Mouse (Mus musculus): Measurements from ENCODE around the gene Smbd1. TPM values are rescaled to one million over a fixed set of nuclear protein-coding genes. Genes with fewer than 3 reads are reported as not detected.

Gene Smbd1
- polyA plus RNA-seq, 1 experiment from 2014 or later = not detected

DNA sequence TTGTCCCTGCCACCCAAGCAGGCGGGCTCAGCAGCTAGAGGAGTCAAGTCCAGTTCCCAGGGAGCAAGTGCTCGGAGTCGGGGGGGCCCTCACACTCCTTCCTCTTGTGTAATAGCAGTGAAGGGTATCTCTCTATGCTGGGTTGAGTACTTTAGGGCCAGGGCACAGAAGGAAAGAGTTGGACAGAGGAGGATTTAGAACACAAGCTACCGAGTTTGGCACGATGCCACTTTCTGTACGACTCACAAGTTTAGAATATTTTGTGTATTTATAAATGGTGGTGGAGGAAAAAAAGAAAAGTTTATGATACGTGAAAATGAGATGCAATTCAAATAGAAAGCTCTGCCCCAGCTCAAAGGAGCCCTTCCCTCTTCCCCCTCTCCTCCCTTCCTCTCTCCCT lies 5.1 kb downstream of the Smbd1 start:
- H3K27ac ChIP-seq = no peak overlapping the region
- H3K27me3 ChIP-seq (ENCODE audit: insufficient read depth, poor library complexity, severe bottlenecking) = no peaks in the 10 kb centered on the region
- H3K9me3 ChIP-seq = no peaks in the 10 kb centered on the region
- H3K4me3 ChIP-seq = no peak overlapping the region
- DNase-seq (ENCODE audit: low spot score) = no peak
- WGBS = 89% methylated on average over 7 of the region's 7 CpGs
- H3K4me1 ChIP-seq (replicated peaks) = peaks cover 23% of the 10 kb centered on the region
- no peaks in the 10 kb centered on the region for H3K36me3 ChIP-seq

DNA sequence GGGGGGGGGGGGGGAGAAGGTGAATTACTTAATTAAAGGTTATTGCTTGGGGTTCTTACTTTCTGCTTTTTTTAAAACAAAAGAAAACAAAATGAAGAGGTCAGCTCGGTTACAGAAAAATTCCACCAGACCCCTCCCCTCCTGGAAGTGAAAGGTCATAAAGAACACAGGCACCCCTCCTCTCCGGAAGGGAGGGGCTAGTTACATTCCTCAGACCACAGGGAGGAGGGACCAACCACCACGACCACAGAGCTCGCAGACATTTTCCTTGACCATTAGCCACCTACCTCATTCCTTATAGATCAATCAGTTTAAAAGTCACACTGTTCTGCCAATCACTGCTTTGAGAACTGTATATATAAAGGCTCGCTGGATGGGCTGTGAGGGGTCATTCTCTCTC lies 6.4 kb downstream of the Smbd1 start:
- DNase-seq (ENCODE audit: low spot score) = no peak
- 53% methylated on average over 5 of the region's 5 CpGs for WGBS
- H3K27ac ChIP-seq = no peak overlapping the region

DNA sequence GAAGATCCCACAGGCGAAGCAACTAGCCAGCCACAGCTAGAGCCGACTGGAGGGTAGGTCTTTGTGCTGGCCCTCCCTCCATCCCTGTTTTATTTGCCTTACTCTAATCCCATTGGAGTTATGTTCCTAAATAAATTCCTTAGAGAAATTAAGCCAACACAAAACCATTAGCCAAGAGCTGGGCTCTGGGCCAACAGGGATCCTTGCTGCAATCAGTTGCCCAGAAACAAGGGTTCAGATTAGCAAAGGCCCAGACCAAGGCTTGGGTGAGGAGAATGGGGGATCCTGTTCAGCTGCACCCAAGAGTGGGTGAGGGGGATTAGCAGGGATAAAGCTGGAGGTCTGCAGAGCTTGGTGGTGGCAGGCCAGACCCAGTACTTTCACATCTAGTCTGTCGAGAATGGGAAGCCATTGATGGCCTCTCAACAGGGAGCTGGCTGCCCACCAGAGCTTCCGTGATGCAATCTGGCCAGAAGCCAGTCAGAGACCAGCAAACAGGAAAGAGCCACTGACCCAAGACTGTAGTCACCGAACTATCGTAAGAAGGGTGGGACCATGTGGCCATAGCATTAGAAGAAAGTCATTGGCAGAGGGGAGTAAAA lies 6.9 kb downstream of the Smbd1 start:
- WGBS = 77% methylated on average over 6 of the region's 6 CpGs

More for the DNA sequence above, 6.4 kb downstream of the Smbd1 start:
- peaks cover 23% of the 10 kb centered on the region for H3K4me1 ChIP-seq (replicated peaks)
- no peak overlapping the region for H3K4me3 ChIP-seq
- H3K27me3 ChIP-seq (ENCODE audit: insufficient read depth, poor library complexity, severe bottlenecking) = no peaks in the 10 kb centered on the region
- no peaks in the 10 kb centered on the region for H3K36me3 ChIP-seq
- no peaks in the 10 kb centered on the region for H3K9me3 ChIP-seq

DNA sequence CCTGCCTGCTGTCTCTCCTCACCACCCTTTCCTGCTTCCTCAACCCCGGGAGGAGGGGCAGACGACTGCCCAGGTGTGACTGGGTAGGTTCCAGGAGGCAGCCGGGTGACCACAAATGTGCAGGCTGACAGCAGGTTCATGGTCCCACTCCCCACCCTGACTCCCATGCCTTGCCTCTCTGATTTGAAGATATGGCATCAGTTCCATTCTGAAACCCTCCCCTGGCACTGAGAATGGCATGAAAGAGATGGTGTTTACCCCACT lies 12.9 kb downstream of the Smbd1 start, which contains the start of gene Muc20:
TSS of gene Muc20 (minus strand) at position 10 of the 264 bp plus-strand sequence.
- WGBS = 79% methylated on average over 3 of the region's 3 CpGs
- H3K27me3 ChIP-seq (ENCODE audit: insufficient read depth, poor library complexity, severe bottlenecking) = no peaks in the 10 kb centered on the region
- peak within 1 kb of the TSS; percentile 56; the same call in 1 of the 2 replicates for H3K27ac ChIP-seq

More for the DNA sequence above, 6.9 kb downstream of the Smbd1 start:
- peaks cover 23% of the 10 kb centered on the region for H3K4me1 ChIP-seq (replicated peaks)
- H3K27me3 ChIP-seq (ENCODE audit: insufficient read depth, poor library complexity, severe bottlenecking) = no peaks in the 10 kb centered on the region
- no peak overlapping the region for H3K27ac ChIP-seq
- DNase-seq (ENCODE audit: low spot score) = no peak
- no peak overlapping the region for H3K4me3 ChIP-seq
- no peaks in the 10 kb centered on the region for H3K36me3 ChIP-seq
- no peaks in the 10 kb centered on the region for H3K9me3 ChIP-seq

DNA sequence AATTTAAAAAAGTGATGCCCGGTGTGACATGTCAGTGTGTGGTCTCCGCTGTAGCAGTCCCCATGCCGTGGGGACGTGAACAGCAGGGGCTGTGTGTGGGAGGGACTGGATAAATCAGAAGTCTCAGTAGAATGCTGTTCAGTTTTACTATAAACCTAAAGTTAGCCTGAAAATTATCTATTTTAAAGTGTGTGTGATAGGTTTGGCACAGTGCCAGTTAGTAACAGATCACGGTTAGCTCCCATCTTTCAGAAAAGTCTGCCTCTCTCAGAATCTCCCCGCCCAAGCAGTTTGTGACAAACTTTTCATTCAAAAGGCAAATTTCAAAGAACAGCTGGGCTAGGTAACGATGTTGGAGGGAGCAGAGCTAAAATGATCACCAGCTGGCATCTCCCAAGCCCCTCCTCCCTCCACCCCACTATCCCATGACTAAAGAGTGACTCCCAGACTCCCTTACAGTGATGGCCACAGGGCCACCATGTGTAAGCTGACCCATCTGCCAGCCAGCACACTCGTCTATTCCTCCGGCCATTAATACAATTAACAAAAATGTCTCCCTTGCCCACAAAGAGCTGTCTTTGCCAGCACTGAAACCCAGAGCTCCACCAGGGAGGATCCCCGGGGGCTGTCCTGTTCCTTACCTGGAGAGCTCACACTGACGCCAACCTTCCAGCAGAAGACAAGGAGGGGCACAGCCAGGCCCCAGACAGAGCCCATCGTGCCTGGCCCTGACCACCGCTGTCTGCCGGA lies 13.4 kb downstream of the Smbd1 start:
- Histone ChIP-seq H3K4me1 (replicated peaks) (peaks cover 7% of the 10 kb centered on the region; the same call in 1 of the 2 replicates), H3K9me3 (no peaks in the 10 kb centered on the region), H3K27ac (peak overlapping the region; percentile 56; the same call in 1 of the 2 replicates), H3K27me3 (ENCODE audit: insufficient read depth, poor library complexity, severe bottlenecking) (no peaks in the 10 kb centered on the region), H3K4me3 (no peak overlapping the region), H3K36me3 (no peaks in the 10 kb centered on the region)
- 77% methylated on average over 14 of the region's 14 CpGs for WGBS
- DNase-seq (ENCODE audit: low spot score) = no peak

More for the DNA sequence above, 12.9 kb downstream of the Smbd1 start, which contains the start of gene Muc20:
- DNase-seq (ENCODE audit: low spot score) = no peak
- H3K4me1 ChIP-seq (replicated peaks) = peaks cover 7% of the 10 kb centered on the region; the same call in 1 of the 2 replicates
- H3K36me3 ChIP-seq = no peaks in the 10 kb centered on the region
- no peak within 1 kb of the TSS for H3K4me3 ChIP-seq
- H3K9me3 ChIP-seq = no peaks in the 10 kb centered on the region

DNA sequence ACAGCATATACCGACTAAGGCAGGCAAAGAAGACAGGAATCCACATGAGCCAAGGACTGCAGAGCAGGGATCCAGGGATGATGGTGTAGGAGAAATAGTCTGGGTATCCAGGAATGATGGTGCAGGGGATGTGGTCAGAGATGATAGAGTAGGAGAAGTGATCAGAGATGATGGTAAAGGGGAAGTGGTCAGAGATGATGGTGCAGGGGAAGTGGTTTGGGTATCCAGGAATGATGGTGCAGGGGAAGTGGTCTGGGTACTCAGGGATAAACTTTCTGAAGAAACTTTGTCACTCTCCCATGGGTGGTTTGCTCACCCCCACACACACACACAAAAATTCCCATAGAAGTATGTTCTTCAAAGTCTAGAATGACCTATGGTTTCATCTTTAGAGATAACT lies 15.1 kb downstream of the Smbd1 start:
- 87% methylated on average over 1 of the region's 1 CpGs for WGBS
- Histone ChIP-seq H3K36me3 (no peaks in the 10 kb centered on the region), H3K27me3 (ENCODE audit: insufficient read depth, poor library complexity, severe bottlenecking) (no peaks in the 10 kb centered on the region), H3K4me1 (replicated peaks) (peaks cover 9% of the 10 kb centered on the region; the same call in 1 of the 2 replicates), H3K9me3 (no peaks in the 10 kb centered on the region), H3K4me3 (no peak overlapping the region), H3K27ac (no peak overlapping the region)
- DNase-seq (ENCODE audit: low spot score) = no peak

DNA sequence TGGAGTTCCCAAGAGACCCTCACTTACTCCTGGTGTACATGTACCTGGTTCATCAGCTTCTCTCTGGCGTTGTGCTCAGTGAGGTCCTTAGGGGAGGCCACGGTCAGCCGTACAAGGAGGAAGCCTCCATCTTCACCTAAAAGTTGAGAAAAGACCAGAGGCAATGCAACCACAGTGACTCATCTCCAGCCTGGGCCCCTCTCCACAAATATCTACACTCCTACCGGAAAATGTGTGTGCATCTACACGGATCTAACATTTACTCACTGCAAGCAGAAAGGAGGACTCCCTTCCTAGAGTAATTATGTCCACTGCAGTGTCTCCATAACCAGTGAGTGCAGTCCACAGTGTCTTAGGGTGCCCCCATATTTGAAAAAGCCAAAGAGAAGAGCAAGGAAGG lies 20.2 kb downstream of the Smbd1 start:
- H3K36me3 ChIP-seq = no peaks in the 10 kb centered on the region
- H3K27me3 ChIP-seq (ENCODE audit: insufficient read depth, poor library complexity, severe bottlenecking) = no peaks in the 10 kb centered on the region
- DNase-seq (ENCODE audit: low spot score) = no peak
- no peak overlapping the region for H3K27ac ChIP-seq
- H3K4me3 ChIP-seq = no peak overlapping the region
- 90% methylated on average over 5 of the region's 5 CpGs for WGBS
- H3K4me1 ChIP-seq (replicated peaks) = 0 out of 2 replicates have a peak, but pooled peaks cover 5% of the 10 kb centered on the region
- peaks cover 8% of the 10 kb centered on the region; the same call in 1 of the 2 replicates for H3K9me3 ChIP-seq

DNA sequence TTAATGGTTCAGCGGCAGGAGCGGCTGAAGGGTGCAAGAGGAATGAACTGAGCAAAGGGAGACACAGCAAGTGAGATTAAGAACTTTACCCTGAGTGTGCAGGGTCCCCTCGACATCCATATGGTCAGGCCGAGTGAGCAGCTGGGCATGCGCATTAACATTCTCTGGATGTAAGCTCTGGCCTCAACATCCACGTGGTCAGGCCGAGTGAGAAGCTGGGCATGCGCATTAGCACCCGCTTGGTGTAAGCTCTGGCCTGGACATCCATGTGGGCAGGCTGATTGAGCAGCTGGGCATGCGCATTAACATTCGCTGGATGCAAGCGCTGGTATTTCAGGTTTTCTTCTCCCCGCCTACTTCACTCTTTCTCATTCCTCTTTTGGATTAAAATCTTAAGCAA lies 25.4 kb downstream of the Smbd1 start:
- H3K27me3 ChIP-seq (ENCODE audit: insufficient read depth, poor library complexity, severe bottlenecking) = no peaks in the 10 kb centered on the region
- 83% methylated on average over 13 of the region's 13 CpGs for WGBS
- no peak overlapping the region for H3K4me3 ChIP-seq
- H3K9me3 ChIP-seq = peaks cover 8% of the 10 kb centered on the region; the same call in 1 of the 2 replicates
- H3K36me3 ChIP-seq = no peaks in the 10 kb centered on the region
- DNase-seq (ENCODE audit: low spot score) = peak; percentile 24
- peak overlapping the region; percentile 37; the same call in 1 of the 2 replicates for H3K27ac ChIP-seq
- peaks cover 17% of the 10 kb centered on the region; the same call in 1 of the 2 replicates for H3K4me1 ChIP-seq (replicated peaks)

DNA sequence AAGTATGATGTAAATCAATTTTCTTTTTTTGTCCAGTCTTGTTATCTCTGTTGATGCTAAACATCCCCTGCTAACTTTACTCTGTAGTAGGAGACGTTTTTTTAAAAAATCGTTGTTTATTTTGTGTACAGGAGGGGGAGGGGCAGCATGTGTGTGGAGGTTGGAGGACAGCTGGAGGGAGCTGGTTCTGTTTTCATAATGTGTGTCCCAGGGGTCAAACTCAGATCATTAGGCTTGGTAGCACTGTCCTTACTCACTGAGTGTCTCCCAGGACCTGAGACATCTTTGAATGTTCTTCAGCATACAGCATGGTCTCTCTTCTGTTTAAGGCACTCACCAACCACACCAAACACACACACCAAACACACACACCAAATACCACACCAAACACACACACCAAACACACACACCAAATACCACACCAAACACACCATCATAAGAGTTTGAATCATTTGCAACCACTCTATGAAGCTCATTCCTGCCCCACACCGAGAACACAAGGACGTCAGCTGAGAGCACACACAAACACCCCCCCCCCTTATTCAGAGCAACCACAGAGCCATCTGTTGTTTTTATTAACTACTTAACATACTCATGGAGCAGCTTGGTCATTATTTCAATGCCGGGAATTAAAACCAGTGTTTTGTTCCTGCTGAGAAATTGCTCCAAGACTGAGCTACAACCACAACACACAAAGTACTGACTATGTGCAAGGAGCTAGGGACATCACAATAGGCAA lies 26.8 kb downstream of the Smbd1 start:
- Histone ChIP-seq H3K27me3 (ENCODE audit: insufficient read depth, poor library complexity, severe bottlenecking) (no peaks in the 10 kb centered on the region), H3K4me1 (replicated peaks) (peaks cover 25% of the 10 kb centered on the region), H3K36me3 (no peaks in the 10 kb centered on the region), H3K4me3 (no peak overlapping the region), H3K9me3 (peaks cover 4% of the 10 kb centered on the region; the same call in 1 of the 2 replicates), H3K27ac (peak overlapping the region; percentile 31; the same call in 1 of the 2 replicates)
- 60% methylated on average over 5 of the region's 5 CpGs for WGBS
- DNase-seq (ENCODE audit: low spot score) = no peak

DNA sequence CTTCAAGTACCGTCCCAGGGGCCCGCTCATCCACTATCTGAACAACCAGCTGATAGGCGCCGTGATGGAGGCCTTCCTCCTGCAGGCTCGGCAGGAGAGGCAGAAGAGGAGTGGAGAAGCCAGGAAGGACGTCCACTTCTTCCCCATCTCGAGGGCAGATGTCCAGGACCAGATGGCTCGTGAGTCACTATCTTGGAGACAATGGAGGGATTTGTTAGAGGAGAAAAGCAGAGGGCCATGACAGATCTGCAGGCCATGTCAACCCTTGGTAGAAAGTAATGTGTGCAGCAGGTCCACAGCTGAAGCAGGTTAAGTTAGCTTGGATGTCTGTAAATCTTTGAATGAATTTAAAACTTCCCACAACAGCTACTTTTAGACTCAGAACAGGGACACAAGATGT lies 31.3 kb downstream of the Smbd1 start:
- Histone ChIP-seq H3K27me3 (ENCODE audit: insufficient read depth, poor library complexity, severe bottlenecking) (no peaks in the 10 kb centered on the region; the same call in 1 of the 2 replicates), H3K27ac (peak overlapping the region; percentile 79), H3K36me3 (no peaks in the 10 kb centered on the region), H3K4me3 (no peak overlapping the region), H3K9me3 (no peaks in the 10 kb centered on the region), H3K4me1 (replicated peaks) (peaks cover 31% of the 10 kb centered on the region)
- 64% methylated on average over 8 of the region's 8 CpGs for WGBS
- no peak for DNase-seq (ENCODE audit: low spot score)

DNA sequence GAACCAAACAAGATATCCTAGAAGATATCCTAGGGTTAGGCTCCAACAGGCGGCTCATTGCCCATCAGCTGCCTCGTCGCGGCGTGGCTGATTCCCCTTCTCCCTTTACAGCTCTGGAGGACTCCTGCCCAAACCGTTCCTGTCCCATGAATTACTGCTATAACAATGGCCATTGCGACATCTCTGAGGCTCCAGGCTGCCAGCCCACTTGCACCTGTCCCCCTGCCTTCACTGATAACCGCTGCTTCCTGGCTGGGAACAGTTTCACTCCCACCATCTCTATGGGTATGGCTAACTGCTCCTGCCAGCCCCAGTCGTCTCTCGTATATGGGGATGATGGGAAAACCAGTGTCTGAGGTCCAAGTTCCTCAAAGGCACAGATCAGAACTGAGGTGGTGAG lies 33.6 kb downstream of the Smbd1 start:
- no peaks in the 10 kb centered on the region for H3K9me3 ChIP-seq
- no peaks in the 10 kb centered on the region for H3K36me3 ChIP-seq
- H3K4me3 ChIP-seq = no peak overlapping the region
- no peak for DNase-seq (ENCODE audit: low spot score)
- WGBS = 86% methylated on average over 10 of the region's 10 CpGs
- peaks cover 17% of the 10 kb centered on the region for H3K4me1 ChIP-seq (replicated peaks)
- H3K27me3 ChIP-seq (ENCODE audit: insufficient read depth, poor library complexity, severe bottlenecking) = no peaks in the 10 kb centered on the region; the same call in 1 of the 2 replicates
- 0 out of 2 replicates have a peak overlapping the region, but pooled peaks have one; percentile 4 for H3K27ac ChIP-seq

DNA sequence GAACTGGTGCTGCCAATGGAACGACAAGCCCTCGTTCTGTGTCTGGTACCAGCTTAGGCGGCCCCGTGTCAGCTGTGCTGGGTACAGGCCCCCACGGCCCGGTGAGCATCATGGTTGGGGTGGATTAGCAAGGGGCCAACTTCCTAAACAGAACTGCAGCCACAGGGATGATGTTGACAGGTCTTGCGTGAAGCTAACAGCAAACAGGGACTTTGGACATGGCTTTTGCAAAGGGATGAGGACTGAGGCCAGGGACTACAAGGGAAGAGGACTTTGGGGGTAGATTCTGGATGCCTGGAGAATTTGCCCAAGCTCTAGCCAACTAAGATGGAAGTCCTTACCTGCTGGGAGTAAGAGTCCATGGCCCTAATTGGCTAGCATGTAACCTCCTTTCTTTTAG lies 43.4 kb downstream of the Smbd1 start:
- H3K4me1 ChIP-seq (replicated peaks) = peaks cover 22% of the 10 kb centered on the region

More for the DNA sequence above, 43.4 kb downstream of the Smbd1 start:
- no peaks in the 10 kb centered on the region for H3K27me3 ChIP-seq (ENCODE audit: insufficient read depth, poor library complexity, severe bottlenecking)
- no peak for DNase-seq (ENCODE audit: low spot score)
- no peak overlapping the region for H3K4me3 ChIP-seq
- WGBS = 93% methylated on average over 7 of the region's 7 CpGs
- no peak overlapping the region for H3K27ac ChIP-seq
- 0 out of 2 replicates have a peak, but pooled peaks cover 4% of the 10 kb centered on the region for H3K9me3 ChIP-seq
- H3K36me3 ChIP-seq = no peaks in the 10 kb centered on the region
